Mouse (Mus musculus) embryonic fibroblast, embryonic 13.5 days (primary cell): Measurements from ENCODE around the gene Col25a1. TPM values are rescaled to one million over a fixed set of nuclear protein-coding genes. Genes with fewer than 3 reads are reported as not detected.
A peak's percentile ranks its signal among the peaks of the same experiment; 100 is the strongest.

ENCODE experiments used
- H3K27ac ChIP-seq: 2 replicates; pipeline ENCODE4 v1.5.1; 2012; ENCODE audit warnings: low read length, control low read depth, inconsistent platforms; ENCODE audit not compliant: insufficient read depth
- H3K4me1 ChIP-seq: 2 replicates; pipeline ENCODE4 v1.6.1; 2011; ENCODE audit warnings: low read length; ENCODE audit not compliant: control insufficient read depth, insufficient read depth
- H3K4me3 ChIP-seq: 2 replicates; pipeline ENCODE4 v1.5.1; 2011; ENCODE audit warnings: mild to moderate bottlenecking, control low read depth, low read length; ENCODE audit not compliant: insufficient read depth
- CTCF ChIP-seq: IDR thresholded peaks from 2 replicates; pipeline ENCODE4 v1.5.1; 2011; ENCODE audit warnings: mild to moderate bottlenecking, control low read depth, low read length, moderate library complexity, borderline replicate concordance; ENCODE audit not compliant: insufficient read depth
- POLR2A ChIP-seq: IDR thresholded peaks from 2 replicates; pipeline ENCODE4 v1.6.1; 2011; ENCODE audit warnings: low read depth, mild to moderate bottlenecking, control low read depth, low read length, moderate library complexity
- polyA plus RNA-seq: library from polyadenylated mRNA; stranded (reverse); fragments of >200 nt; gene quantifications from 2 replicates; pipeline ENCODE4 v1.2.4, GENCODE M21; 2011; ENCODE audit warnings: low read depth; ENCODE audit not compliant: missing spikeins, insufficient read length

Gene Col25a1
- polyA plus RNA-seq, 1 experiment: 5.0 TPM

DNA sequence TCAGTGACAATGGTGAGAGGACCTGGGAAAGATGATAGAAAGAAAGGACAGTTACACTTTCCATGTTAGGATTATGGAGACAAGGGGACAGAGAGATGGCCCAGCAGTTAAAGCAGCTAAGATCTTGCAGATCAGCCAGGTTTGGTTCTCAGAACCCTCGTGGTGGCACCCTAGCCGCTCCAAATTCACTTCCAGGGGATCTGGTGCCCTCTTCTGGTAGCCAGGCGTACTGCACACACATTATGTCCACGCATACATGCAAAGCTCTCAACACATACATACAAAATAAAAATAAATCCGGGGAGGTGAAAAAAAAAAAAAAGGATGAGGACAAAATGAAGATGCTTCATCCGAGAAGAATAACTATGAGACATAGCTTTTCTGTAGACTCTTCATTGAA lies 445.4 kb downstream of the Col25a1 start:
- H3K27ac ChIP-seq: no peak overlapping the region
- H3K4me1 ChIP-seq: no peaks in the 10 kb centered on the region
- no peak overlapping the region for H3K4me3 ChIP-seq
- TF ChIP-seq POLR2A (no peak), CTCF (peak; percentile 54; the same call in 1 of the 2 replicates)

DNA sequence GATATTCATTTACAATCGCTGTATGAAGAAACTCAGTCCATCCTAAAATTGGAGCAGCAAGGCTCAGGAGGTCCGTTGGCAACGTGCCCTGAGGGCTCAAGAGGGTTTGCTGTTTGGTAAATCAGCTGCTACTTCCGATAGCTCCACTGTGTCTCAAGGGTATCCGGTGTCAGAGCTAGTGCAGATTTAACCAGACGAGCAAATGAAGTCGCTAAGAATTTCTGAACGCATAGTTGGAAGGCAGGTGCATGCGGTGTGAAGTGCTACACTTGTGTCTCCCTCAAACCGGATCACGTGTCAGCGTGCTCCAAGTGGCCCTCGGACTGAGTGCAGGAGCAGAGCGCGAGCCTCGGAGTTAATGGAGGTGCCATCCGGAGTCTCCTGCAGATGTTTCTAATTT lies 448.2 kb downstream of the Col25a1 start:
- H3K27ac ChIP-seq: no peak overlapping the region
- H3K4me3 ChIP-seq: no peak overlapping the region
- H3K4me1 ChIP-seq: no peaks in the 10 kb centered on the region
- no peak for TF ChIP-seq CTCF
- no peak for TF ChIP-seq POLR2A

DNA sequence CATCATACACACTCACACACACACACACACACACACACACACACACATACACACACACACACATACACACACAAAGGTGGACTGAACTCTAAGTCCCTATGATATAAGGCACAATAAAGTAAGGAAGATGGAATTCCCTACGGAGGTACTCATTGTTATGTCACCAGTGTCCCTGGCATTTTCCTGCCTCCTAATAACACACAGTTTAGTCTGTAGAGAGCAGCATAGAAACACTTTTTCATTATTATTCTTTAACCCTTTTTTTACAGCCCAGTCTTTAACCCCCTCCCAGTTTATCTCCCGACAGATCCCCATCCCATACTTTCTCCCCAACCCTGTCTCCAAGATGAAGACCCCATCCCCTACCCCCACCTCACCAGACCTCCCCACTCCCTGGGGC lies 450.3 kb downstream of the Col25a1 start:
- no peak overlapping the region for H3K27ac ChIP-seq
- H3K4me1 ChIP-seq: no peaks in the 10 kb centered on the region
- H3K4me3 ChIP-seq: no peak overlapping the region
- TF ChIP-seq POLR2A: no peak
- TF ChIP-seq CTCF: no peak

DNA sequence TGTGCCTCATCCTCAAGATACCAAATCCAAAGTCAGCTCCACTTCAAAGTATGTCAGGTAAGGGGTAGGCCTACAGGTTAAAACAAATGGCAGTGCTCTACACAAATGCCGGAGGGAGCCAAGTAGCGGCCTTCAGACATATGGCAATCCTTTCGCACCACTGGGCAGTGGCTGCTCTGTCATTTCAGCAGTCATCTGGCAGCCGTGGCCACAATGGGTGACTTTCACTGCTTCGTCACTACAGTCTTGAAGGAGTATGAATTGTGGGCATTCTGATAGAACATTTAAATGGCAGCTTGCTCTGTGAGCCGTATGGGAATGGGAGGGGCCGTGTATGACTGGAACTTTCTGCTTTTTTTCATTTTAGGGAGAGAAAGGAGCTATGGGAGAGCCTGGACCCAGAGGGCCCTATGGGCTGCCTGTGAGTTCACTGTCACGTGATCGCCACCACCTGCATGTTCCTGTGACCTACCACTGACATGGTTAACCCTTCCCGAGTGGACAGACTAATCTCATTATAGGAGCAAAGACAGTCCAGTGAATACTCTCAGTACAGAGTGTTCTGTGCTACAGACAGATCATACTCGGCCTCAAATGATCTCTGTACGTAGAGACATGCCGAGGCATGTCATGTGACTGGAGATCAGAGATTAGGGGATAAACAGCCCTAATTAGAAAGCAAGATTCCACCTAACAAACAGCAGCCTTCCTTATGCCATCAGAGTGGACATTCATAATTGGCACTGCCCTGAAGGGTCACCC lies 451.8 kb downstream of the Col25a1 start:
- no peak for TF ChIP-seq CTCF
- TF ChIP-seq POLR2A: no peak
- no peak overlapping the region for H3K27ac ChIP-seq
- H3K4me3 ChIP-seq: no peak overlapping the region
- no peaks in the 10 kb centered on the region for H3K4me1 ChIP-seq

DNA sequence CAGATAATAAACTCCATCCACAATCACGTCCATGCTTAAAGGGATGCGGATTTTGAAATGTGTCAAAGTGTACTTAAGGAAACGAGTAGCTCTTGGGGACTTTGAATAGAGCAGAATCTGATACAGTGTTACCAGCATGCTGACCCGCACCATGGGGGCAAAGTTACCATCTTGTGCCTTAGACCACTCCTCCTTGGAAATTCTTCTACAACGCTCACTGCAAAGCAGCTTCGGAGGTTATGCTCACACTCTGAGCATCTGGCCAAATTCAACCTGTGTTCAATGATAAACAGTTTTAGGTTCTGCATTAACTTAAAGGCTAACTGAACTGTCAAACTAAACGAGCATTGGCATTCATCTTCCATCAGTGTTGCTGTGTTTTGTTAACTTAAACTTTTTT lies 452.7 kb downstream of the Col25a1 start:
- TF ChIP-seq CTCF: no peak
- TF ChIP-seq POLR2A: no peak
- H3K4me1 ChIP-seq: no peaks in the 10 kb centered on the region

DNA sequence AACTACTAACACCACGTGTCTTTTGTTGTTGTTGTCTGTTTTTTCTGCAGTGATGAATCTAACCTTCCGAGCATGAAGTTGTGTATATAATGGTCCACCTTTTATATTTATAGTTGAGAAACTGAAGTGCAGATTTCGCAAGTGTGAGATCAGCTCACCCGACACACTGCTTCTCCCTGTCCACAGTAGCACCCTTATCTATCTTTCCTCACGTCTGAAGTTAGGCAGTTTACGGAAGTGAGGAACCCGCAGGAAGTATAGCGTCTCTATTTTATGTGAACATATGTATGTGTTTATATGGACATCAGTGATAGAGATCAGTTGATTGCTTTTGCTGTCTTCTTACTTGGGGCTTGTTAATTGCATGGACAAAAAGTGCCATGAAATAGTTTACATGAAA lies 463.7 kb downstream of the Col25a1 start:
- no peak for TF ChIP-seq CTCF
- TF ChIP-seq POLR2A: no peak
- H3K27ac ChIP-seq: no peak overlapping the region
- no peaks in the 10 kb centered on the region for H3K4me1 ChIP-seq
- no peak overlapping the region for H3K4me3 ChIP-seq

More for the DNA sequence above, 452.7 kb downstream of the Col25a1 start:
- no peak overlapping the region for H3K27ac ChIP-seq
- H3K4me3 ChIP-seq: no peak overlapping the region

DNA sequence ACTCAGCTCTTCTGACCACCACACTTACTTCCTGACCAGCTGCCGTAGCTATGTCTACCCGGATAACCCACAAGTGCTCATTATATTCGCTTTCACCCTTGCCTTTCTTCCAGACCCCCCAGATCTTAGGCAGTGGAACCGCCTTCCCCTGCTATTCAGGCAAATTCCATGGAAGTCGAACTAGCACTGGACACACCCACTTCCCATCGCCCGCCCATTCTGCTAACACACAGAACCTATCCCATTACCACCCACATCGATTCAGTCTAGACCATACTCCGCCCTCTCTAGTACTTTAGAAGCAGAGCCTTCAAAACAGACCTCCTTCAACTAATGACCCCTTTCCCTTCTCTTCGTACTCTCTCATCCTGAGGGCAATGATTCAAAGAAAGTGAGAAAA lies 470.2 kb downstream of the Col25a1 start:
- H3K4me1 ChIP-seq: no peaks in the 10 kb centered on the region
- TF ChIP-seq CTCF (no peak), POLR2A (no peak)
- no peak overlapping the region for H3K27ac ChIP-seq
- no peak overlapping the region for H3K4me3 ChIP-seq

DNA sequence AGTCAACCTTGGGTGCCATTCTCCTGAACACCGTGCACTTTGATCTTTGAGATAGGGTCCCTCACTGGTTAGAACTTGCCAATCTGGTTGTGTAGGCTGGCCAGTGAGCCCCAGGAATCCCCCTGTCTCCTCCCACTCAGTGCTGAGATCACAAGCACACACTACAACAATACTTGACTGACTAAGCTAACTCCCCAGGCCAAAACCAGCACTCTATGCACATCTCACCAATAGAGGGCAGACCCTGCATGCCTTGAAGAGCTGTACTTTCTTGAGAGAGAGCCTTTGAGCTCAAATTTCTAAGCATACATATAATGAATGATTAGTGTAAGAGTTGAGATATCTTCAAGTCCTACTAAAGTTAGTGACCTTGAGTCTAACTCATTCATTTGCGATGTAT lies 476.6 kb downstream of the Col25a1 start:
- Histone ChIP-seq H3K27ac (no peak overlapping the region), H3K4me3 (no peak overlapping the region), H3K4me1 (no peaks in the 10 kb centered on the region)
- TF ChIP-seq POLR2A: no peak
- peak; percentile 30; the same call in 1 of the 2 replicates for TF ChIP-seq CTCF

DNA sequence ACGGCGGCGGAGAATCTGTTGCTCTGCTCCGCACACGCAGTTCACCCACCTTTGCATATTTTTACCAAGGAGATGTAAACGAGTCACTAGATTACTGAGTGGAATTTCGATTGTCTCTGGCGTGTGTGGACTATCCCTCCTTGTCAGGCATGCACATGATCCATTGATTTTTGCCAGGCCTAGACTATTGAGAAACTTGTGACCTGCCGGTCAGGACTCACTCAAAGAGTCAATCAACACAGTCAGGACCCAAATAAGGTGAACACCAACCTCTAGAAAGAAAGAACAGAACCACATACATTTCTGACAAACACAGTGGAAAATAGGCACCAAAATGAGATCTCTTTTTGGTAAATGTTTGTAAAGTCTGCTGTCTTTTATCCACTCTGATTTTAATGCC lies 483.1 kb downstream of the Col25a1 start:
- Histone ChIP-seq H3K4me1 (no peaks in the 10 kb centered on the region), H3K27ac (no peak overlapping the region), H3K4me3 (no peak overlapping the region)
- TF ChIP-seq POLR2A (no peak), CTCF (no peak)

DNA sequence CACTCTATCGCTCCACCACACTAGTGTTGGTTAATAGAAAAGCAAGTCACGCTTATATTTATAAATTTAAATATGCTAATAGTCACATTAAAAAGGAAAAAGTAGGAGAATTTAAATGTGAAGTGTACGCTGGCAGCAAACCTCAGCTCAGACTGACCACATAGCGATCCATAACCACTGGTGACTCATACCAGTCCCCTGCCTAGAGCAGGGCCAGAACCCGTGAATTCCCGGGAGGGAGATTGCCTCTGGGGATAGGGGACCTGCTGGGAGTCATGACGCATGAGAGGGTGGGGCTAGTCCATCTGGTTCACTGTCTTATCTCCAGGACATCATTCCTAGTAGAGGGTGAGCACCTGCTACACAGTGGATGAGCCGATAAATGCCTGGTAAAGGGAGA lies 484.3 kb downstream of the Col25a1 start:
- no peak overlapping the region for H3K27ac ChIP-seq
- TF ChIP-seq POLR2A (no peak), CTCF (no peak)
- H3K4me3 ChIP-seq: no peak overlapping the region
- H3K4me1 ChIP-seq: no peaks in the 10 kb centered on the region
